Mouse (Mus musculus): ENCODE measurements around the gene Cd2ap. TPM values are rescaled to one million over a fixed set of nuclear protein-coding genes. Genes with fewer than 3 reads are reported as not detected.

Cd2ap gene
- polyA plus RNA-seq, 1 experiment from 2014 or later, result 60.5 TPM

DNA sequence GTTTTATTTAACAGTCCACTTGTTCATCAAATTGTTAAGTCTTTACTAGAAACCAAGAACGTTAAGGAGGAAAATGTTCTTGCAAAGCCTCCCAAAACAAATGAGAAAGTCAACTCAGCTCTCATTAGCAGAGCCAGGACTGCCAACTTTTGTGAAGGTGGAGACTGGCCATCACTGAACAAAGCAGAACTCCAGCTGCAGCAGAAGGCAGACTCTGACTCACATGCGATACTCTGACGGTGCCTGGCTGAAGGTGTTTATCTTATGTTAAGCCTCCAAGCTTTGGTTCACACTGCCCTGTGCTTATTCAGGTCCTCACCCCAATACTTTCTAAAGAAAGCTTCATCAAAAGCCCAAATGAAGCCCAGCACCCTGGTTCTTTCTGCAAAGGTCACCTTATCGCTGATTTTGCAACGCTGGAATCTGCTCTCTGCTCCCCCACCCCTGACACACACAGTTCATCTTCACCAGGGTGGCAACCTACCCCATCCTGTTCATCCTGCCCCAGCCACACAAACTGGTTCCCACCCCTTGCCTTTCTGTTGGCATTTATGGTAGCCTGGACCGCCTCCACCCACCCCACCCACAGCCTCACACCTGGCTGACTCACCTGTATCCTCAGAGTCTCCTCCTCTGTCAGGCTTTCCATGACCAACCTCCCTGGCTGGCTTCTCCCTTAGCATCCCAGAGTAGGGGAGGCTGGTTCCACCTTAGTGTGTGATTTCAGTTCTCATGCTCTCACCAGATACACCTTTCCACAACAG is 130.6 kb downstream of the Cd2ap start:
- no peaks in the 10 kb centered on the region for H3K4me1 ChIP-seq (ENCODE audit: control insufficient read depth, insufficient read depth, low read length)

More for the DNA sequence above, 130.6 kb downstream of the Cd2ap start:
- no peak overlapping the region for H3K4me2 ChIP-seq (replicated peaks; ENCODE audit: low read depth, low read length)
- H3K9ac ChIP-seq (ENCODE audit: low read depth, low read length), result no peak overlapping the region
- no peaks in the 10 kb centered on the region for H3K36me3 ChIP-seq (ENCODE audit: control insufficient read depth, insufficient read depth, low read length)
- WGBS, result 80% methylated on average over 6 of the region's 6 CpGs
- H3K4me3 ChIP-seq (ENCODE audit: low read length), result no peak overlapping the region
- no peaks in the 10 kb centered on the region for H3K9me3 ChIP-seq (ENCODE audit: control insufficient read depth, low read length)
- no peak overlapping the region for H3K27ac ChIP-seq (ENCODE audit: low read depth, low read length)
- no peak for ATAC-seq (ENCODE audit: low FRiP score, low TSS enrichment)
- H3K27me3 ChIP-seq (ENCODE audit: control insufficient read depth, insufficient read depth, low read length), result no peaks in the 10 kb centered on the region

Other genes with a start within 250 kb of the Cd2ap start
- gene Adgrf4, start 184.4 kb downstream of the Cd2ap start, polyA plus RNA-seq (2014; fragmentation: Nextera tagmentation; extraction: Ambion mirVana), result not detected in 2 replicates
- gene Adgrf2, start 134.5 kb downstream of the Cd2ap start, polyA plus RNA-seq (2014; fragmentation: Nextera tagmentation; extraction: Ambion mirVana), result not detected in 2 replicates
- 29.1 and 53.7 TPM in 2 replicates for gene Tnfrsf21, start 139.9 kb upstream of the Cd2ap start, polyA plus RNA-seq (2014; fragmentation: Nextera tagmentation; extraction: Ambion mirVana)

Data from kidney, embryonic 14.5 days (tissue).